Mouse (Mus musculus) liver (tissue): Measurements from ENCODE around the gene Lif.

Experiments used
- DNase-seq: peaks from one replicate; pipeline ENCODE4 v3.0.0-alpha.2; 2020; ENCODE audit warnings: mixed read lengths

Lif gene

DNA sequence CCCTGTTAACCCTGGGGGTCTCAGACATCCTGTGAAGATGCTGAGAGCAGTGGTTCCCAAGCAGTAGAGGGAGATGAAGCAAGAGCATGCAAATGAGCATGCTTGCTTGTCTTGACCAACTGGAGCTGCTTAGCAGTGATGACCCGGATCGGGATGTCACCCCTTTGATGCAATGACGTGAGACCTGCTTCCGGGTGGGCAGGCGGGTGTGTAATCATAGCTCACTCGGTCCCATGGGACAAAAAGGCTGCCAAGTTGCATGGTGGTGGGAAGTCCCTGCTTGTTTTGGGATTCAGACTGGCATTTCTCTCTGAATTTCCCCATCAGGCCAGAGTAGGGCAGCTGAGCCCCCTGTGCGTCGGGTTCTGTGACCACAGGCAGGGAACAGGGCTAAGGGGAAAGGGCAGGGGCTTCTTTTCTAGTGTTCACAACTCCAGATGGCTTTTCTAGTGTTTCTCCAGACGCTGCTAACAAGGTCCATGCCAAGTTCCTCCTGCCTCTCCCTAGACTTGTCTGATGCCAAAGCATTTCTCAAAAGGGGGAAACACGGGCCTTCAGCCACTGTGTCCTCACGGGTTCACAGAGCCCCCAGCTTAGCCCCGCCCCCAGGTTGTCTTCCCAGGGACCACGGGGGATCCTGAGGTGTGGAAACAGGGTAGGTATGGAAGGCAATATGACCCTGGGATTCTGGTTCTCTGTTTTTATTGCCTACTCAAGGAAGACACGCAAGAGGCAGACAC is 42.5 kb downstream of the Lif start:
- DNase-seq: no peak

DNA sequence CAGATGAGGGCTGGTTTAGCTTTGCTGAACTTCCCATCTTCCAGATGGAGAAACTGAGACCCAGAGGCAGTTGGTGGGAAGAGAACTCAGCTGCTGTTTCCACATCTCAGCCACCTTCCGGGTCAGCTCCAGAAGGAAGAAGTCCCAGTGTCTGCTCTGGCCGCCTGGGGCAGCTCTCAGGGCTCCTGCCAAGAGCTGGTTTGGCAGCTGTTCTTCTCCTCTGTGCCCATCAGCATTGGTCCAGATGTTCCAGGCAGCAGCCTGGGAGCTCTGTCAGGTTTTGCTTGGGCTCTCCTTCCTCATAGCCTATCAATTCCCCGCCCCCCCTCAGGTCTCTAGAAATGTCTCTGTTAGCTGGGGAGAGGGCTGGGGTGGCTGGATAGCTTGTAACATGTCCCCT is 43.3 kb downstream of the Lif start:
- no peak for DNase-seq

DNA sequence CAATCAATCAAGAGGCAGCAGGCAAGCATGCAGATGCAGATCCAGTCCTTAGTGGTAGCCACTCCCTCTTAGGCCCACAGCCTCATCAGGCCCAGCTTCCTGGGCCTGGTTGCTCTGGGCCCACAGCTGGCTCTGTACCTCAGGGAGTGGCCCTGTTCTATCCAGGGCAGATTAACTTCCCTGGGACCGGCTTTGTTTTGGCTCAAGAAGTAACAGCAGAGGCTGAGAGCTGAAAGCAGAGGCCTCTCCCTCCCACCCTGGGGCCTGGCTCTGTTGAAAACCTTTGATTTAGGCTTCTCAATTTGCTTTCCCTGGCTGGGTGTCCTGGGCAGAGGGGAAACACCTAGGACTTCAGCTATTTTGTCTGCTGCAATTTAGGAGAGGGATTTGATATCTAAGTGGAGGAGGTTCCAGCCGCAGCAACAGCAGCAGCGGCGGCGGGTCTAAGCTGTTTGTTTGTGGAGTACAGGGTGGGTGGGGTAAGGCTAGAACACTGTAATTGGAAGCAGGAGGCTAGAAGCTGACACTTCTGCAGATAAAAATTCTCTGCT is 45.1 kb downstream of the Lif start:
- DNase-seq: no peak

GRCm38 (mm10) chr11:4303033-4303432 is 45.7 kb downstream of the Lif start:
- no peak for DNase-seq

GRCm38 (mm10) chr11:4304203-4304602 is 46.8 kb downstream of the Lif start:
- DNase-seq: no peak

GRCm38 (mm10) chr11:4305090-4305489 is 47.7 kb downstream of the Lif start:
- DNase-seq: no peak

DNA sequence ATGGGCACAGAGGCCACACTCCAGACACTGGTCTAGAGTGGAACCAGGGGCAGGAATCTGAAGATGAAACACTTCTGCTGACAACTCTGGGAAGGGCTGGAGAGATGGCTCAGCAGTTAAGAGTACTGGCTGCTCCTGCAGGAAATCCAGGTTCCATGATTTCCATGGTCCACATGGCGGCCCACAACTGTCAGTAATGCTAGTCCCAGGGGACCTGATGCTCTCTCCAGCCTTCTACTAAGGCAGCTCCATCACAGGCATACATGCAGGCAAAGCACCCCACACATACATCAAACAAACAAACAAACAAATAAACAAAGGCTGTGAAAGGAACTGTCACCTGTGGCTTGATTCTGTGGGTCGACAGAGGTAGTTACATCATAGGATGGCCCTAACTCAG is 48.7 kb downstream of the Lif start:
- DNase-seq: no peak

GRCm38 (mm10) chr11:4308060-4308513 is 50.7 kb downstream of the Lif start:
- DNase-seq: no peak

- no peak for DNase-seq
Measured at GRCm38 (mm10) chr11:4308514-4309450, 51.4 kb downstream of the Lif start.

DNA sequence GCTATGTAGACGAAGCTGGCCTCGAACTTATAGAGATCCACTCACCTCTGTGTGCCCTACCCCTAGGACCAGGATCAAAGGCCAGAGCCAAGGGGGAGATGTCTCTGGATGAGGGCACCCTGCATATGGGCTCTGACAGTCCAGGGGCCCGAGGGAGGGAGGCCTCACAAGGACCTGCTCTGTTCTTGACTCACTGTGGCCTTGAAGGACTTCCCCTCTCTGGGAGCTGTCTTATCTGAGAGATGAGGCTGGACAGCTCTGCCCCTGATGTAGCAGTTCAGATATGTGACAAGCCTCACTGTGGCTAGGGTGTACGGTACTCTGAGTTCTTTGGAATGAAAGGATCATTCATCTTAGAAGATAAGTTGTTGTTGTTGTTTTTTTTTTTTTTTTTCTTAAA is 52.3 kb downstream of the Lif start:
- DNase-seq: no peak

GRCm38 (mm10) chr11:4310324-4310723 is 53.0 kb downstream of the Lif start:
- no peak for DNase-seq

GRCm38 (mm10) chr11:4312180-4312579 is 54.8 kb downstream of the Lif start:
- DNase-seq: no peak

GRCm38 (mm10) chr11:4317287-4317686 is 59.9 kb downstream of the Lif start:
- DNase-seq: no peak

GRCm38 (mm10) chr11:4318011-4318410 is 60.7 kb downstream of the Lif start:
- no peak for DNase-seq

GRCm38 (mm10) chr11:4319212-4319955 is 62.0 kb downstream of the Lif start:
- DNase-seq: no peak

DNA sequence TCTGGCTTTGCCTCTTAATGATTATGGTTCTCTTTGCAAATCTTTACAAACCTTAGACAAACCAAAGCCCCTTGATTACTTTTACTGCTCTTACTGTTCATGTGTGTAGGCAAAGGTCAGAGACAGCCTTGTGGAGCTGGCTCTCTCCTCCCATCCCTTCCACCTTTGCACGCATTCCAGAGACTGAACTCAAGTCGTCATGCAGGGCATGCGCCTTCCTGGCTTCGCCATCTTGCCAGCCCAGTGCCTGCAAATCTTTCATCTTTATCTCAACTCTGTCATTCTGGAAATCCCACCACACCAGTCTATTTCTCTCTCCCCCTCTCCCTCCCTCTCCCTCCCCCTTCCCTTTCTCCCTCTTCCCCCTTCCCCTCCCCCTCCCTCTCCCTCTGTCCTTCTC is 63.5 kb downstream of the Lif start:
- DNase-seq: no peak
